Mouse (Mus musculus): ENCODE results near the gene 4921517D22Rik.

The 4921517D22Rik gene

GRCm38 (mm10) chr13:59661387-59661786, 32.5 kb downstream of the 4921517D22Rik start:
- no peak for DNase-seq (ENCODE audit: low read depth, low spot score)

- DNase-seq (ENCODE audit: low read depth, low spot score), result no peak
These were observed 33.5 kb downstream of the 4921517D22Rik start for GRCm38 (mm10) chr13:59660371-59660770.

GRCm38 (mm10) chr13:59657781-59658180, 36.1 kb downstream of the 4921517D22Rik start:
- DNase-seq (ENCODE audit: low read depth, low spot score), result no peak

GRCm38 (mm10) chr13:59656975-59657388, 36.9 kb downstream of the 4921517D22Rik start:
- DNase-seq (ENCODE audit: low read depth, low spot score), result peak; percentile 38

- peak; percentile 77 for DNase-seq (ENCODE audit: low read depth, low spot score)
These were observed 37.5 kb downstream of the 4921517D22Rik start for GRCm38 (mm10) chr13:59656316-59656832.

GRCm38 (mm10) chr13:59655718-59656315, 38.1 kb downstream of the 4921517D22Rik start:
- no peak for DNase-seq (ENCODE audit: low read depth, low spot score)

GRCm38 (mm10) chr13:59654465-59654864, 39.4 kb downstream of the 4921517D22Rik start:
- DNase-seq (ENCODE audit: low read depth, low spot score), result no peak

- no peak for DNase-seq (ENCODE audit: low read depth, low spot score)
These were observed 40.8 kb downstream of the 4921517D22Rik start for GRCm38 (mm10) chr13:59653136-59653535.

- DNase-seq (ENCODE audit: low read depth, low spot score), result no peak
These were observed 41.3 kb downstream of the 4921517D22Rik start for GRCm38 (mm10) chr13:59652651-59653050.

- no peak for DNase-seq (ENCODE audit: low read depth, low spot score)
These were observed 44.1 kb downstream of the 4921517D22Rik start for GRCm38 (mm10) chr13:59649781-59650180.

GRCm38 (mm10) chr13:59648598-59648997, 45.3 kb downstream of the 4921517D22Rik start:
- no peak for DNase-seq (ENCODE audit: low read depth, low spot score)

GRCm38 (mm10) chr13:59647484-59647883, 46.4 kb downstream of the 4921517D22Rik start:
- no peak for DNase-seq (ENCODE audit: low read depth, low spot score)

- DNase-seq (ENCODE audit: low read depth, low spot score), result no peak
These were observed 47.1 kb downstream of the 4921517D22Rik start for GRCm38 (mm10) chr13:59646674-59647244.

- no peak for DNase-seq (ENCODE audit: low read depth, low spot score)
These were observed 48.4 kb downstream of the 4921517D22Rik start for GRCm38 (mm10) chr13:59645491-59645890.

- no peak for DNase-seq (ENCODE audit: low read depth, low spot score)
These were observed 51.1 kb downstream of the 4921517D22Rik start for GRCm38 (mm10) chr13:59642818-59643217.

- DNase-seq (ENCODE audit: low read depth, low spot score), result no peak
These were observed 53.8 kb downstream of the 4921517D22Rik start for GRCm38 (mm10) chr13:59640178-59640440.

GRCm38 (mm10) chr13:59639368-59640177, 54.3 kb downstream of the 4921517D22Rik start:
- DNase-seq (ENCODE audit: low read depth, low spot score), result no peak

GRCm38 (mm10) chr13:59637800-59638199, 56.1 kb downstream of the 4921517D22Rik start:
- DNase-seq (ENCODE audit: low read depth, low spot score), result no peak
